Mouse (Mus musculus) heart, embryonic 14.5 days (tissue): ENCODE data around the gene Agbl4. TPM values are rescaled to one million over a fixed set of nuclear protein-coding genes. Genes with fewer than 3 reads are reported as not detected.

Experiments used
- ATAC-seq: fragments of 200-750 bp; cut with Nextera tagmentation; 2 replicates; pipeline ENCODE4 v1.8.0; 2017; ENCODE audit warnings: low read depth, moderate TSS enrichment; ENCODE audit not compliant: insufficient number of reproducible peaks, insufficient read depth, low FRiP score
- H3K27ac ChIP-seq, 2 experiments: fragments of 200-500 bp in 1 of 2; fragments of 300-500 bp in 1 of 2; sonication (generic) in 1 of 2; replicated peaks in 1 of 2; 2 replicates each; pipeline ENCODE4 v1.5.1; 2012 to 2014; ENCODE audit warnings: low read depth in 2 of 2, low read length in 2 of 2, control low read depth in 1 of 2, mild to moderate bottlenecking in 1 of 2, mixed read lengths in 1 of 2; ENCODE audit not compliant: control insufficient read depth in 1 of 2, insufficient read depth in 1 of 2
- H3K27me3 ChIP-seq: fragments of 300-500 bp; sonication (generic); 2 replicates; pipeline ENCODE4 v1.6.1; 2014; ENCODE audit warnings: mild to moderate bottlenecking, low read length, control low read depth; ENCODE audit not compliant: control insufficient read depth, insufficient read depth
- H3K36me3 ChIP-seq: fragments of 300-500 bp; sonication (generic); 2 replicates; pipeline ENCODE4 v1.6.1; 2014; ENCODE audit warnings: mild to moderate bottlenecking, control low read depth, low read length, mixed read lengths; ENCODE audit not compliant: control insufficient read depth, insufficient read depth
- H3K4me1 ChIP-seq, 2 experiments: fragments of 200-500 bp in 1 of 2; fragments of 300-500 bp in 1 of 2; sonication (generic) in 1 of 2; 2 replicates each; pipeline ENCODE4 v1.6.1; 2012 to 2014; ENCODE audit warnings: low read length in 2 of 2, control low read depth in 1 of 2, mixed read lengths in 1 of 2; ENCODE audit not compliant: control insufficient read depth in 2 of 2, insufficient read depth in 2 of 2
- H3K4me2 ChIP-seq: fragments of 300-500 bp; sonication (generic); 2 replicates; pipeline ENCODE4 v1.6.1; 2014; ENCODE audit warnings: mild to moderate bottlenecking, low read length
- H3K4me3 ChIP-seq, 2 experiments: fragments of 200-500 bp in 1 of 2; fragments of 300-500 bp in 1 of 2; sonication (generic) in 1 of 2; 2 replicates each; pipeline ENCODE4 v1.5.1; 2012 to 2014; ENCODE audit warnings: low read length in 2 of 2, mild to moderate bottlenecking in 2 of 2, control low read depth in 1 of 2, low read depth in 1 of 2, moderate library complexity in 1 of 2; ENCODE audit not compliant: control insufficient read depth in 1 of 2, insufficient read depth in 1 of 2
- H3K9ac ChIP-seq: fragments of 300-500 bp; sonication (generic); 2 replicates; pipeline ENCODE4 v1.6.1; 2014; ENCODE audit warnings: mild to moderate bottlenecking, low read length
- H3K9me3 ChIP-seq: fragments of 300-500 bp; sonication (generic); 2 replicates; pipeline ENCODE4 v1.6.1; 2016; ENCODE audit warnings: low read length, control low read depth; ENCODE audit not compliant: control insufficient read depth
- WGBS: fragments of 180-500 bp; shearing (Covaris S2); extraction: QIAGEN DNeasy Blood & Tissue Kit; methylation state at CpG from one replicate; pipeline ENCODE4 v1.1.7; 2014; 5-methylcytosine and 5-hydroxymethylcytosine counted together
- polyA plus RNA-seq: library from polyadenylated mRNA; unstranded; fragments of >200 nt; fragmentation: Nextera tagmentation; extraction: Ambion mirVana; gene quantifications from 2 replicates; pipeline ENCODE4 v1.2.1, GENCODE M21; 2014

The Agbl4 gene
- polyA plus RNA-seq, 1 experiment from 2014 or later, result 1.1 TPM

DNA sequence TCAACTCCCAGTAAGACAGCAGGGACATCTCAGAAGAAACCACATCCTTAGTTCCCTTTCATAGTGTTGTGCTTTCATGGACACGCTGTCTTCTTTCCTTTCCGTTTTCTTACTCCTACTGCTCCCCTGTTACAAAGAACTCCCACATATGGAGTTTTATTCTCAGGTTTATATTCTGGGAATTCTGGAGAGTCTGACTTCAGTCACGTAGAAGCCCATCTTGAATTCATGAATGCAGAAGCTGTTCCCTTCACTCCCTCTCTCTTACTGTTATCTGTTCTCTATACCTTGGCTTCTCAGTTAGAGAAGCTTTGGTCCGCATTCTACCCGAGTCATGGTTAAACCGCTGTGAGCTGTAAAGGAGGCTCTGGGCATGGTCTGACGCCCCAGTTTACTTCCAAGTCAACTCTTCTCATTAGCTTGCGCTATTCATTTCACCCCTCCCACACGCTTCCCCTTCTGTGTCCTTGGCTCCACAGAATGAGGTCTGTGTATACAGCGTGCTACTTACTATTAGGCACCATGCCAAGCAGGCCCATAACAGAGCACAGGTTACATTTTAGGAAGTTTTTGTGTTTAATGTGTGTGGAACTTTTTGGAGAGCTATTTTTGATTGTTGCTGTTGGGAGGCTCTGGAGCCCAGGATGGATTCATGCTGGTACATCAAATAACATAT, 1186.2 kb downstream of the Agbl4 start:
- no peak overlapping the region for H3K4me3 ChIP-seq
- no peak overlapping the region for H3K4me2 ChIP-seq
- H3K9me3 ChIP-seq, result no peaks in the 10 kb centered on the region
- ATAC-seq, result no peak
- no peak overlapping the region for H3K27ac ChIP-seq
- no peak overlapping the region for H3K9ac ChIP-seq
- no peaks in the 10 kb centered on the region for H3K27me3 ChIP-seq
- H3K36me3 ChIP-seq, result no peaks in the 10 kb centered on the region
- 71% methylated on average over 10 of the region's 10 CpGs for WGBS
- H3K4me1 ChIP-seq, result 0 out of 4 replicates have a peak, but pooled peaks cover 0 to 5% of the 10 kb centered on the region in 2 experiments

DNA sequence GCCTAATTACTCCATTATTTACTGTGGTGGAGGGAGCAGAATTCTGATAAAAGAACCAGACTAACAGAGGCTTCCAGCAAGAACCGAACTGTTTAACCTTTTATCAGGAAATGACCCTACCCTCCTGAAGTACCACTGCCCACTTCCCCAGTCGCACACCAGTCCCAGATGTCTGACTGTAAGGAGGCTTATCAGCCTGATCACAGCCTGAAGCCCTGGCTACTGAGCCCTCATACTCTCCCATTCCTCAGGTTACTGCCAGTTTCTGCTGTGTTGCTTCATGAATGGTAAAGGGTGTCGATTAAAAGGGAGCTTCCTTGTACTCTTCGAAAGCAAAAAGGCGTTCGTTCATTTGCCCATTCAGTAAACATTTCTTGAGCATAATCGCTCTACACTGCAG, 1186.8 kb downstream of the Agbl4 start:
- 70% methylated on average over 7 of the region's 7 CpGs for WGBS
- H3K4me1 ChIP-seq, result 0 out of 4 replicates have a peak, but pooled peaks cover 0 to 5% of the 10 kb centered on the region in 2 experiments
- H3K4me2 ChIP-seq, result no peak overlapping the region
- H3K27me3 ChIP-seq, result no peaks in the 10 kb centered on the region
- H3K9me3 ChIP-seq, result no peaks in the 10 kb centered on the region
- H3K4me3 ChIP-seq, result no peak overlapping the region
- no peak overlapping the region for H3K27ac ChIP-seq
- no peak for ATAC-seq
- H3K9ac ChIP-seq, result no peak overlapping the region
- H3K36me3 ChIP-seq, result no peaks in the 10 kb centered on the region

DNA sequence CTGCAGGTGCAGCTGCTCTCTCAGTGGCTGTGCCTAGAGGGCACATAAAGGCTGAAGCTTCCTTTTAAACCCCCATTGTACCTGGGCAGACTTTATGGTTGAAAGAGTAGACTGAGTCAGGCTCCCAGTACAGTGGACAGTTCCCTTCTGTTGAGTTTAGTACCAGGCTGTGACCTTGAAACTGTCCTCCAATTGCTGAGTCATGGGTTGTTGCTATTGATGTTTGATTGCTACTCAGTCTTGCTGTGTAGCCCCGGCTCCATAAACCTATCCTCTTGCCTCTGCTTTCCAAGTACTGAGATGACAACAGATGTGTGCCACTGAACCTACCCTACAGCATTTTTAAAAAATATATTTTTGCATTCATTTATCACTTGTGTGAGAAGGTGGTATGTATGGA, 1190.8 kb downstream of the Agbl4 start:
- WGBS, result 72% methylated on average over 1 of the region's 1 CpGs
- Histone ChIP-seq H3K4me3 (no peak overlapping the region), H3K9ac (no peak overlapping the region), H3K27ac (no peak overlapping the region), H3K36me3 (no peaks in the 10 kb centered on the region), H3K4me2 (no peak overlapping the region), H3K9me3 (no peaks in the 10 kb centered on the region), H3K4me1 (0 out of 4 replicates have a peak, but pooled peaks cover 0 to 5% of the 10 kb centered on the region in 2 experiments), H3K27me3 (no peaks in the 10 kb centered on the region)
- no peak for ATAC-seq

DNA sequence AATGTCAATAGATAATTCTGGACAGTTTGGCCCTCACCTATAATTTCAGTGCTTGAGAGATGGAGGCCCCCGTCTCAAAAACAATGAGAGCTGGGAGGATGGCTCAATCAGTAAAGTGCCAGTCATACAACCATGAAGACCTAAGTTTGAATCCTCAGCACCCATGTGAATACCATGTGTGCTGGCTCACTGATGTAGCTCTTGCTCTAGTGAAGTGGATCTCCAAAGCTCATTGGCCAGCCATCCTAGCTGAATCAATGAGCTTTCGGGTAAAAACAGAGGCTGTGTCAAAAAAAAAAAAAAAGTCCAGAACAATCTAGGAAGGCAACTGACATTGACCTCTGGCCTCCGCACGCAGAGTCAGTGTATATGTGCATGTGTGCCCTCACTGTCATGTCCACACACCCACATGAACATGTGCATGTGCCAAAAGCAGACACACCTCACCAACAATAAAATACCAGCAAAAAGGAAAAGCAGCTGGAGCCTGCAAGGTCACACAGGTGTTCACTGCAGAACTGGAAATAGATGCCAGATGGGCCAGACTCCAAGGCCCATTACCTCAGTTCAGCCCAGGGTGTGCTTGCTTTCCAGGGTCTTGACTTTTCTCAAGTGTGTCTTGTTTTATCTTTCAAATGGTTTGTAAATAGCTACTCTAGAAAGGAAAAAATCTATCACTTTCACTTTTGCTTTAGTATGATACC, 1192.2 kb downstream of the Agbl4 start:
- H3K27ac ChIP-seq, result no peak overlapping the region
- H3K9ac ChIP-seq, result no peak overlapping the region
- H3K36me3 ChIP-seq, result no peaks in the 10 kb centered on the region
- H3K9me3 ChIP-seq, result no peaks in the 10 kb centered on the region
- H3K4me2 ChIP-seq, result no peak overlapping the region
- no peaks in the 10 kb centered on the region for H3K4me1 ChIP-seq
- H3K27me3 ChIP-seq, result no peaks in the 10 kb centered on the region
- no peak overlapping the region for H3K4me3 ChIP-seq
- 85% methylated on average over 4 of the region's 4 CpGs for WGBS
- ATAC-seq, result no peak

DNA sequence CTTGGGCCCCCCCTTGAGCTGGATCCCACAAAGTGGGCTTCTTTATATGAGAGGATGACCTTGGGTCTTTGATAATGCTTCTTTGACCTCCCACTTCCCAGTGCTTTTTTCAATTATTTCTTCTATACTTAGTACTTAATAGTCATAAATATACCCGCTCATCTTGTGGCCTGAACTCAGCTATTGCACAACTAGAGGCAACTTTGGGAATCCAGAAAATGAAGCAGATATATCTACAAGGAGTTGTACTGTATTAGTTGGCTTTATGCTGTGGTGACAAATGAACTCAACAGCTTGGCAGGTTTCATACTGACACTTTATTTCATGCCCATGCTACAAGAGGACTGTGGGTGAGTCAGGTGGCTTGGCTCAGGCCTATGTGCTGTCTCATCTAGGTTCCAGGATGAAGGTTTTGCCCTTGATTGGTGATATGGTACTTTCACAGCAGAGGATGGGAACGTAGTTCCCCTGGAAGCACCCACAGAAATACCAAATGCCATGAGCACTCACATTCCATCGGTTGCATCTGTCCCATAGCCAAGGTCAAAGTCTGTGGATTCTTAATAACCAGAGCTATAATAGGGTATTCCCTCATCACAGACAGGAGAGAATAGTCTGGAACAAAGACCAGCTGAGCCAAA, 1197.3 kb downstream of the Agbl4 start:
- H3K9me3 ChIP-seq, result no peaks in the 10 kb centered on the region
- H3K27ac ChIP-seq, result no peak overlapping the region
- H3K36me3 ChIP-seq, result no peaks in the 10 kb centered on the region
- H3K9ac ChIP-seq, result no peak overlapping the region
- no peak overlapping the region for H3K4me2 ChIP-seq
- H3K27me3 ChIP-seq, result no peaks in the 10 kb centered on the region
- peaks cover 5 to 15% of the 10 kb centered on the region in 2 experiments for H3K4me1 ChIP-seq
- no peak for ATAC-seq
- WGBS, result 61% methylated on average over 3 of the region's 3 CpGs
- H3K4me3 ChIP-seq, result no peak overlapping the region

DNA sequence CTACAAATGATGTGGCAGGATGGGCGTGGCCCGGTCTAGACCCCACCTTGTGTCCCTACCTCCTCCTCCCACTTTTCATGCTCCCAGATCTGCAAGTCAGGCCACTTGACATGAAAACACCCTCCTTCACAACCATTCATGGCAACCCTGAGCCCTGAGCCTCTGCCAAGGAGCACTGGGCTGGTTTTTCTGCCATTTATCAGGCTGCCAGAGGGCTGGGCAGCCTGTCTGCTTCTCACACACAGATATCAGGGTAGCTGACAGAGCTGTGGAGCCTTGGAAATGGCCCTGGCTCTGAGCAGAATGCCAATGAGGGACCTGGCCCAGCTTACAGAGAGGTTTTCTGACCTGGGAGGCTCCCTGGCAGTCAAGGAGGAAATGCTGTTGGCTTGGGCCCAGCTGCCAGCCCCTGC, 1199.8 kb downstream of the Agbl4 start:
- ATAC-seq, result peak; percentile 79
- 92% methylated on average over 2 of the region's 2 CpGs for WGBS

DNA sequence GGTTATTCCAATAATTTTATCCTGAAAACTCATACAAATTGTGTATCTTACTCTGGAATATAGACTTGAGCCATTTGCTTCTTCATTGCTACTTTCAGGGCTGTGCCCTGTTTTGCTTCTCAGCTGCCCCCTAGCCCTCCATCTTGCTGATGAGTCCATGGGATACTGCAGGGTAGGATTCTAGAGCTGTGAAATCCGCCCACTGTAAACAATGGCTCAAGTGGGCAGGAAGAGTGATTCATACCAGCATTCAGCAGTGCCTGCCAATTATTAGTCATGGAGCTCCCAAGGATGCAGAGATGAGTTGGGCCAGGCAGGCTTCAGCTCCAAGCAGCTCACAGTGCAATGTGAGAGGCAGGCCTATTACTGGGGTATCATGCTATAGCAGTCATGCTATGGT, 1200.5 kb downstream of the Agbl4 start:
- H3K27ac ChIP-seq, result no peak overlapping the region
- no peak overlapping the region for H3K4me3 ChIP-seq
- no peak for ATAC-seq
- no peaks in the 10 kb centered on the region for H3K36me3 ChIP-seq
- H3K27me3 ChIP-seq, result no peaks in the 10 kb centered on the region
- H3K9ac ChIP-seq, result no peak overlapping the region
- 42% methylated on average over 1 of the region's 1 CpGs for WGBS
- no peak overlapping the region for H3K4me2 ChIP-seq
- no peaks in the 10 kb centered on the region for H3K9me3 ChIP-seq
- peaks cover 7 to 20% of the 10 kb centered on the region in 2 experiments for H3K4me1 ChIP-seq

More for the DNA sequence above, 1199.8 kb downstream of the Agbl4 start:
- no peaks in the 10 kb centered on the region for H3K9me3 ChIP-seq
- H3K9ac ChIP-seq, result no peak overlapping the region
- H3K36me3 ChIP-seq, result no peaks in the 10 kb centered on the region
- H3K4me2 ChIP-seq, result no peak overlapping the region
- H3K4me1 ChIP-seq, result peaks cover 7 to 20% of the 10 kb centered on the region in 2 experiments
- H3K27ac ChIP-seq, result peak overlapping the region in 1 of 2 experiments; percentile 74; a peak in 2 of 4 replicates
- H3K27me3 ChIP-seq, result no peaks in the 10 kb centered on the region
- H3K4me3 ChIP-seq, result no peak overlapping the region
